Mouse (Mus musculus): ENCODE measurements around the gene Adam19. TPM values are rescaled to one million over a fixed set of nuclear protein-coding genes. Genes with fewer than 3 reads are reported as not detected.
A peak's percentile ranks its signal among the peaks of the same experiment; 100 is the strongest.

Adam19 gene
- polyA plus RNA-seq, 1 experiment from 2014 or later = 10.1 TPM

GRCm38 (mm10) chr11:46030026-46030425, 25.8 kb upstream of the Adam19 start:
- ATAC-seq = peak; percentile 75; the same call in 1 of the 2 replicates
- 54% methylated on average over 2 of the region's 2 CpGs for WGBS
- no peaks in the 10 kb centered on the region for H3K9me3 ChIP-seq (replicated peaks; ENCODE audit: control insufficient read depth, low read length, poor library complexity, severe bottlenecking)
- H3K27ac ChIP-seq (ENCODE audit: low read length) = no peak overlapping the region
- H3K4me3 ChIP-seq (ENCODE audit: low read depth, low read length) = no peak overlapping the region
- no peaks in the 10 kb centered on the region for H3K36me3 ChIP-seq (ENCODE audit: control insufficient read depth, insufficient read depth, low read length)
- no peak overlapping the region for H3K9ac ChIP-seq (ENCODE audit: low read depth, low read length)
- no peak overlapping the region for H3K4me2 ChIP-seq (ENCODE audit: low read length)
- H3K27me3 ChIP-seq (ENCODE audit: control insufficient read depth, insufficient read depth, low read depth, low read length) = no peaks in the 10 kb centered on the region
- H3K4me1 ChIP-seq (ENCODE audit: control insufficient read depth, insufficient read depth, low read length) = peaks cover 4% of the 10 kb centered on the region

- no peaks in the 10 kb centered on the region for H3K9me3 ChIP-seq (replicated peaks; ENCODE audit: control insufficient read depth, low read length, poor library complexity, severe bottlenecking)
- no peaks in the 10 kb centered on the region for H3K27me3 ChIP-seq (ENCODE audit: control insufficient read depth, insufficient read depth, low read depth, low read length)
- no peak overlapping the region for H3K9ac ChIP-seq (ENCODE audit: low read depth, low read length)
- peaks cover 4% of the 10 kb centered on the region for H3K4me1 ChIP-seq (ENCODE audit: control insufficient read depth, insufficient read depth, low read length)
- WGBS = 65% methylated on average over 3 of the region's 3 CpGs
- H3K27ac ChIP-seq (ENCODE audit: low read length) = no peak overlapping the region
- H3K4me3 ChIP-seq (ENCODE audit: low read depth, low read length) = no peak overlapping the region
- ATAC-seq = no peak; the same call in 1 of the 2 replicates
- no peaks in the 10 kb centered on the region for H3K36me3 ChIP-seq (ENCODE audit: control insufficient read depth, insufficient read depth, low read length)
- H3K4me2 ChIP-seq (ENCODE audit: low read length) = no peak overlapping the region
Measured at GRCm38 (mm10) chr11:46031470-46031869, 24.3 kb upstream of the Adam19 start.

DNA sequence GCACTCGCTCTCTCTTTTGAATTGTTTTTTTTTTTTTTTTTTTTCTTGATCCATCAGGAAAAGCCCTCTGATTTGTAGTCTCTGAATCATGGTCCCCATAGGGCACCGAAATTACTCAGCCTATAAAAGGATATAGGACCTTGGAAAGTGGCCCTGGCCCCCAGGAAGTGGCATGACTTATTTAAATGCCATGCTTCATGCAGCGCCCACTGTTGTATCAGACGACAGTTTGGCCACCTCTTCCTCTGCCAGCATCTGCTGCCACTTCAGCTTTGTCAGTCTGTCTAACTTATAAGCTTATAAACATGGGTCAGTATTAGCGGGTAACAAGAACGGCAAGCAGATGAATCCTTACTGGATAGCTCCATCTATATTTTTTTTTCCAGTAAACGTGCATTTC, 22.8 kb upstream of the Adam19 start:
- Histone ChIP-seq H3K4me1 (ENCODE audit: control insufficient read depth, insufficient read depth, low read length) (peaks cover 4% of the 10 kb centered on the region), H3K27me3 (ENCODE audit: control insufficient read depth, insufficient read depth, low read depth, low read length) (no peaks in the 10 kb centered on the region), H3K4me2 (ENCODE audit: low read length) (no peak overlapping the region), H3K36me3 (ENCODE audit: control insufficient read depth, insufficient read depth, low read length) (no peaks in the 10 kb centered on the region), H3K9ac (ENCODE audit: low read depth, low read length) (no peak overlapping the region), H3K4me3 (ENCODE audit: low read depth, low read length) (no peak overlapping the region), H3K27ac (ENCODE audit: low read length) (no peak overlapping the region), H3K9me3 (replicated peaks; ENCODE audit: control insufficient read depth, low read length, poor library complexity, severe bottlenecking) (no peaks in the 10 kb centered on the region)
- ATAC-seq = no peak
- WGBS = 91% methylated on average over 7 of the region's 7 CpGs

DNA sequence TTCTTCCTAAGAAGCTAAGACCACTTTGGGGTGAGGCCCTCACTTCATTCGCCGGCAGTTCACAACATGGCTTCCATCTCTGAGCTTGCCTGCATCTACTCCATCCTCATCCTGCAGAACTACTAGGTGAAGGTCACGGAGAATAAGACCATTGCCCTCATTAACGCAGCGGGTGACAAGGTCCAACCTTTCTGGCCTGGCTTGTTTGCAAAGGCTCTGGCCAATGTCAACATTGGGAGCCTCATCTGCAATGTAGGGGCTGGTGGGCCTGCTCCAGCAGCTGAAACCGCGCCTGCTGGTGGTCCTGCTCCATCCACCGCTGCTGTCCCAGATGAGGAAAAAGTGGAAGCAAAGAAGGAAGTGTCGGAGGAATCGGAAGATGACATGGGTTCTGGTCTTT, 19.4 kb upstream of the Adam19 start:
- no peaks in the 10 kb centered on the region for H3K27me3 ChIP-seq (ENCODE audit: control insufficient read depth, insufficient read depth, low read depth, low read length)
- H3K27ac ChIP-seq (ENCODE audit: low read length) = no peak overlapping the region
- no peaks in the 10 kb centered on the region for H3K4me1 ChIP-seq (ENCODE audit: control insufficient read depth, insufficient read depth, low read length)
- H3K9ac ChIP-seq (ENCODE audit: low read depth, low read length) = no peak overlapping the region
- no peaks in the 10 kb centered on the region for H3K36me3 ChIP-seq (ENCODE audit: control insufficient read depth, insufficient read depth, low read length)
- no peaks in the 10 kb centered on the region for H3K9me3 ChIP-seq (replicated peaks; ENCODE audit: control insufficient read depth, low read length, poor library complexity, severe bottlenecking)
- H3K4me3 ChIP-seq (ENCODE audit: low read depth, low read length) = no peak overlapping the region
- H3K4me2 ChIP-seq (ENCODE audit: low read length) = no peak overlapping the region
- WGBS = 95% methylated on average over 10 of the region's 10 CpGs
- no peak for ATAC-seq

GRCm38 (mm10) chr11:46038901-46039300, 16.9 kb upstream of the Adam19 start:
- no peak overlapping the region for H3K4me2 ChIP-seq (ENCODE audit: low read length)
- no peak for ATAC-seq
- H3K4me3 ChIP-seq (ENCODE audit: low read depth, low read length) = no peak overlapping the region
- H3K9me3 ChIP-seq (replicated peaks; ENCODE audit: control insufficient read depth, low read length, poor library complexity, severe bottlenecking) = no peaks in the 10 kb centered on the region
- no peaks in the 10 kb centered on the region for H3K36me3 ChIP-seq (ENCODE audit: control insufficient read depth, insufficient read depth, low read length)
- WGBS = 85% methylated on average over 15 of the region's 15 CpGs
- no peak overlapping the region for H3K9ac ChIP-seq (ENCODE audit: low read depth, low read length)
- no peak overlapping the region for H3K27ac ChIP-seq (ENCODE audit: low read length)
- H3K4me1 ChIP-seq (ENCODE audit: control insufficient read depth, insufficient read depth, low read length) = no peaks in the 10 kb centered on the region
- H3K27me3 ChIP-seq (ENCODE audit: control insufficient read depth, insufficient read depth, low read depth, low read length) = no peaks in the 10 kb centered on the region

GRCm38 (mm10) chr11:46039335-46039734, 16.5 kb upstream of the Adam19 start:
- Histone ChIP-seq H3K4me3 (ENCODE audit: low read depth, low read length) (no peak overlapping the region), H3K9ac (ENCODE audit: low read depth, low read length) (no peak overlapping the region), H3K4me2 (ENCODE audit: low read length) (no peak overlapping the region), H3K9me3 (replicated peaks; ENCODE audit: control insufficient read depth, low read length, poor library complexity, severe bottlenecking) (no peaks in the 10 kb centered on the region), H3K27me3 (ENCODE audit: control insufficient read depth, insufficient read depth, low read depth, low read length) (no peaks in the 10 kb centered on the region), H3K4me1 (ENCODE audit: control insufficient read depth, insufficient read depth, low read length) (no peaks in the 10 kb centered on the region), H3K36me3 (ENCODE audit: control insufficient read depth, insufficient read depth, low read length) (no peaks in the 10 kb centered on the region), H3K27ac (ENCODE audit: low read length) (no peak overlapping the region)
- no peak for ATAC-seq
- 71% methylated on average over 11 of the region's 11 CpGs for WGBS

- no peak for ATAC-seq
Measured at GRCm38 (mm10) chr11:46040841-46041556, 14.8 kb upstream of the Adam19 start.

DNA sequence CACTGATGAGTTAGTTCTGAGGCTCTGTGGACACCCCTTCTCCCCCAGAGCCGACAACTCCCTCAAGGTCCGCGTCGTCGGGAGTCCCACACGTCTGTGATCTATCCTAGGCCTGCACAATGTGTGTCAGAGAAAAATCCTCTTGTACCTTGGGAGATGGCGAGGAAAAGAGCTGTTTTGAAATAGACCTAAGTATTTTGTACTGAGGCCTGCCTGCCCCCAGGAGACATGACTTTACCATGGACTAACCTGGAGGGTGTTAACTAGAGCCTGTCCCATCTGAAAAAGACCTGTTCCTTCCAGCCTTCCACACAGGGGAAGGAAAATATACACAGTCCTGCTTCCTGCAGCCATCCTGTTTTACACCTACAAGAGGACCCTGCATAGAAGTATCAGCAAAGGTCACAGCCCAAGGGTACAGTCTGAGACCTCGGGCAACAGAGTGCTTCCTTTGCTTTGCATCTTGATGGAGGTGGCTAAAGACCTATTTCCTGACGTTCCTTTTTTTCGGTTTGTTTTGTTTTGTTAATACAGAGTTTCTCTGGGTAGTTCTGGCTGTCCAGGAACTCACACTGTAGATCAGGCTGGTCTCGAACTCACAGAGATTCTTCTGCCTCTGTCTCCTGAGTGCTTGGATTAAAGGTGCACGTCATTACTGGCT, 14.1 kb upstream of the Adam19 start:
- Histone ChIP-seq H3K27me3 (ENCODE audit: control insufficient read depth, insufficient read depth, low read depth, low read length) (no peaks in the 10 kb centered on the region), H3K36me3 (ENCODE audit: control insufficient read depth, insufficient read depth, low read length) (no peaks in the 10 kb centered on the region), H3K4me1 (ENCODE audit: control insufficient read depth, insufficient read depth, low read length) (no peaks in the 10 kb centered on the region), H3K9ac (ENCODE audit: low read depth, low read length) (no peak overlapping the region), H3K4me3 (ENCODE audit: low read depth, low read length) (no peak overlapping the region), H3K4me2 (ENCODE audit: low read length) (no peak overlapping the region), H3K9me3 (replicated peaks; ENCODE audit: control insufficient read depth, low read length, poor library complexity, severe bottlenecking) (no peaks in the 10 kb centered on the region), H3K27ac (ENCODE audit: low read length) (no peak overlapping the region)
- ATAC-seq = no peak
- WGBS = 83% methylated on average over 12 of the region's 12 CpGs

More at GRCm38 (mm10) chr11:46040841-46041556, 14.8 kb upstream of the Adam19 start:
- no peak overlapping the region for H3K4me2 ChIP-seq (ENCODE audit: low read length)
- H3K27ac ChIP-seq (ENCODE audit: low read length) = no peak overlapping the region
- no peaks in the 10 kb centered on the region for H3K36me3 ChIP-seq (ENCODE audit: control insufficient read depth, insufficient read depth, low read length)
- no peak overlapping the region for H3K4me3 ChIP-seq (ENCODE audit: low read depth, low read length)
- H3K4me1 ChIP-seq (ENCODE audit: control insufficient read depth, insufficient read depth, low read length) = no peaks in the 10 kb centered on the region
- WGBS = 90% methylated on average over 9 of the region's 9 CpGs
- no peaks in the 10 kb centered on the region for H3K9me3 ChIP-seq (replicated peaks; ENCODE audit: control insufficient read depth, low read length, poor library complexity, severe bottlenecking)
- no peak overlapping the region for H3K9ac ChIP-seq (ENCODE audit: low read depth, low read length)
- H3K27me3 ChIP-seq (ENCODE audit: control insufficient read depth, insufficient read depth, low read depth, low read length) = no peaks in the 10 kb centered on the region

GRCm38 (mm10) chr11:46044781-46045180, 11.0 kb upstream of the Adam19 start:
- no peaks in the 10 kb centered on the region for H3K4me1 ChIP-seq (ENCODE audit: control insufficient read depth, insufficient read depth, low read length)
- H3K27ac ChIP-seq (ENCODE audit: low read length) = no peak overlapping the region
- no peak overlapping the region for H3K9ac ChIP-seq (ENCODE audit: low read depth, low read length)
- no peak overlapping the region for H3K4me2 ChIP-seq (ENCODE audit: low read length)
- H3K4me3 ChIP-seq (ENCODE audit: low read depth, low read length) = no peak overlapping the region
- no peaks in the 10 kb centered on the region for H3K36me3 ChIP-seq (ENCODE audit: control insufficient read depth, insufficient read depth, low read length)
- no peak for ATAC-seq
- H3K27me3 ChIP-seq (ENCODE audit: control insufficient read depth, insufficient read depth, low read depth, low read length) = no peaks in the 10 kb centered on the region
- H3K9me3 ChIP-seq (replicated peaks; ENCODE audit: control insufficient read depth, low read length, poor library complexity, severe bottlenecking) = no peaks in the 10 kb centered on the region
- WGBS = 90% methylated on average over 5 of the region's 5 CpGs
